ENCODE assay signal across 19 mouse cellular contexts in genomic region chr1:87205038-87205437, GRCm38 (mm10). TPM values are rescaled to one million over a fixed set of nuclear protein-coding genes. Genes with fewer than 3 reads are reported as not detected.
"Had no signal": no experiment of that assay in that cellular context is flagged by ENCODE, and none has a peak within 500 bp of the region (broad histone marks: within the 10 kb centered on the region; RNA-seq: fewer than 3 reads in every experiment).

No protein-coding gene starts in this region.

- H3K36me3 ChIP-seq: limb, embryonic 12.5 days; liver, embryonic 12.5 days; midbrain, embryonic 10.5 days; neural tube, embryonic 12.5 days had no signal

- H3K9me3 ChIP-seq: limb, embryonic 12.5 days; liver, embryonic 12.5 days; midbrain, embryonic 10.5 days; neural tube, embryonic 12.5 days had no signal

- DNase-seq: kidney, adult 8-10 months; layer of hippocampus, postnatal 36 days; lung, postnatal 14 days; midbrain, embryonic 14.5 days; right cerebral cortex, postnatal 4 days; spleen, adult 18-20 months; thymus, adult 18-20 months; thymus, postnatal 36 days had no signal

- H3K4me2 ChIP-seq: limb, embryonic 12.5 days; liver, embryonic 12.5 days; neural tube, embryonic 12.5 days had no signal

- H3K27ac ChIP-seq: liver, embryonic 12.5 days; midbrain, embryonic 10.5 days; neural tube, embryonic 12.5 days had no signal

- H3K9ac ChIP-seq: liver, embryonic 12.5 days; neural tube, embryonic 12.5 days had no signal

- H3K4me3 ChIP-seq: limb, embryonic 12.5 days; liver, embryonic 12.5 days; midbrain, embryonic 10.5 days; neural tube, embryonic 12.5 days had no signal

- H3K4me1 ChIP-seq: liver, embryonic 12.5 days; neural tube, embryonic 12.5 days had no signal

- ATAC-seq: liver, embryonic 12.5 days had no signal

RNA-seq across cellular contexts. Expression of gene Chrng, which starts 0.6 kb away (rescaled TPM):
- total RNA-seq: layer of hippocampus, postnatal 36 days; left cerebral cortex, adult 8-10 months; left cerebral cortex, postnatal 25 days; neutrophil, adult 5-6 weeks had no signal
- polyA plus RNA-seq: midbrain, embryonic 14.5 days; stomach, embryonic 14.5 days had no signal

RNA-seq across cellular contexts. Expression of gene Chrnd, which starts 14.6 kb away (rescaled TPM):
- total RNA-seq: layer of hippocampus, postnatal 36 days; left cerebral cortex, adult 8-10 months; left cerebral cortex, postnatal 25 days; neutrophil, adult 5-6 weeks had no signal
- polyA plus RNA-seq: intestine, embryonic 16.5 days; liver, embryonic 12.5 days; midbrain, embryonic 10.5 days; midbrain, embryonic 14.5 days; stomach, embryonic 14.5 days had no signal

RNA-seq across cellular contexts. Expression of gene Prss56, which starts 21.9 kb away (rescaled TPM):
- total RNA-seq: neutrophil, adult 5-6 weeks had no signal
- polyA plus RNA-seq: intestine, embryonic 16.5 days; kidney, embryonic 16.5 days; limb, embryonic 12.5 days; liver, embryonic 12.5 days; liver, embryonic 16.5 days had no signal

RNA-seq across cellular contexts. Expression of gene Ecel1, which starts 48.7 kb away (rescaled TPM):
- total RNA-seq: neutrophil, adult 5-6 weeks had no signal
